Mouse (Mus musculus) bone marrow macrophage, adult 2 months (primary cell): ENCODE measurements around the gene Dgkk.

Source experiments
- CTCF ChIP-seq: IDR thresholded peaks from 2 replicates; pipeline ENCODE4 v1.5.1; 2012; ENCODE audit warnings: low read depth, mild to moderate bottlenecking, low read length, moderate library complexity
- POLR2A ChIP-seq: IDR thresholded peaks from 2 replicates; pipeline ENCODE4 v1.6.1; 2012; ENCODE audit warnings: mild to moderate bottlenecking, low read depth, low read length, borderline replicate concordance

- no peak for TF ChIP-seq CTCF
- no peak for TF ChIP-seq POLR2A
Measured at GRCm38 (mm10) chrX:6779969-6780539, 948 bp downstream of the Dgkk start.
